Mouse (Mus musculus) urinary bladder, postnatal 14 days (tissue): ENCODE data around the gene Map4k4.
A peak's percentile ranks its signal among the peaks of the same experiment; 100 is the strongest.

Source experiments
- DNase-seq: peaks from one replicate; pipeline ENCODE4 v3.0.0; 2021; ENCODE audit warnings: low spot score

Gene Map4k4

GRCm38 (mm10) chr1:39900181-39901005, at the start of gene Map4k4:
Gene Map4k4 (plus strand): TSS chr1:39900913.
- DNase-seq: peak; percentile 83

GRCm38 (mm10) chr1:39855949-39856348, 44.8 kb upstream of the Map4k4 start:
- DNase-seq: no peak

DNA sequence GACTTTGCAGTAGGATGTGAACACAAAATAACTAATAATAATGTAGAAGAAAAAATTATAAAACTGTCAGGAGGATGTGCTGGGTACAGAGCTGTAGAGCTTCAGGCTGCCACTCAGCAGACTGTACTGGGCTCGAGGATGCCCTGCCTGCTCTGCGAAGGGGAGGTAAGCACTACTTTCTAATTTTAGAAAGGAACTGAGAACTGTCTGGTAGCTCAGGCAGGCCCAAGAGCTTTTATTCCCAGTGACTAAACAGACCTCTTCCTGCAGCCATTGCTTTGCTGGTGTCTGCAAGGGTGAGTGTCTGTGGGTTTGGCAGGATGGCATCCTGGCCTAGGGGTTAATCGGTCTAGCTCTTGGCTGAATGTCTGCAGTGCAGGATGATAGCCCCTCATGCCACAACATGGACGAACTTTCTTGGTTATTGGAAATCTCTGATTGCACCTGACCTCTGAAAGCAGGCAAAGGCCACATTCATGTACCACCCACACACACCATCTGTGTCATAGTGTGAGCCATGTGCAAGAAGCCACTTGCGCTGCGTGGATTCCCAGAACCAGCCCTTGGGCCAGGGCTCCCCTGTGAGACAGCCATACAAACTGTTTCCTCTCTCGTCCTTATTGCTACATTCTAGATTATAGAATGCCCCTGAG, 43.8 kb upstream of the Map4k4 start:
- DNase-seq: no peak

DNA sequence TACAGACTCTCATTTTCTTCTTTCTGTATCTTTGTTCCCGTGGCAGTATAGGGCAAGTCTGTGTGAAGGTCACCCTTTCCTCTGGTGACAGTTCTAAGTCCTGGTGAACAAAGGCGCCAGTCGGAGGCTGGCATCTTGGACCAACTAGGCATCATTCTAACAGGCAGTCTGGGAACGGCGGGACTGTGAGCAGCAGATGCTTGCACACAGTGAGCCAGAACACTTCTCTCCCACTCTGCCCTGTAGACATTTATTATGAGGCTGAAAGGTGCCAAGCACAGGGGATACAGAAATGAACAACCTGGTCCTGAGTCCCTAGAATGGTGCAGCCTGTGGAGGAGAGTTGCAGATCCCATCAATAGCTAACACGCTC, 43.3 kb upstream of the Map4k4 start:
- no peak for DNase-seq

DNA sequence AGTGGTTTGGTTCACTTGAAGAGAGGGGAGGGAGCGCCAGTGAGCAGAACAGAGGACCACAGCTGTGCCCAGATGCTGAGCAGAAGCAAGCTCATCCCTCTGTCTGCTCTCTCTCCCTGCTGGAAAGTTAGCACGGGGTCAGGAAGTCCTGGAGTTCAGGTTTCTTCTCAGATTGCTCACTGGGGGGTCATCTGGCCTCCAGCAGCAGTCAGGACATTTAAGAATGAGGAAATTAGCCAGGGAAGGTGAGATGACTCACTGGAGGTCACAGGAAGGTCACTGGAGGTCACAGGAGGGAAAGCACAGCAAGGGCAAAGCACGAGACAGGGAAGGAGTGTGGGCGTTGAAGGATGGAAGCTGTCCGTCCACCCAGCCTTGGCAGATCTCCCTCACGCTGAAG, 41.5 kb upstream of the Map4k4 start:
- DNase-seq: no peak

DNA sequence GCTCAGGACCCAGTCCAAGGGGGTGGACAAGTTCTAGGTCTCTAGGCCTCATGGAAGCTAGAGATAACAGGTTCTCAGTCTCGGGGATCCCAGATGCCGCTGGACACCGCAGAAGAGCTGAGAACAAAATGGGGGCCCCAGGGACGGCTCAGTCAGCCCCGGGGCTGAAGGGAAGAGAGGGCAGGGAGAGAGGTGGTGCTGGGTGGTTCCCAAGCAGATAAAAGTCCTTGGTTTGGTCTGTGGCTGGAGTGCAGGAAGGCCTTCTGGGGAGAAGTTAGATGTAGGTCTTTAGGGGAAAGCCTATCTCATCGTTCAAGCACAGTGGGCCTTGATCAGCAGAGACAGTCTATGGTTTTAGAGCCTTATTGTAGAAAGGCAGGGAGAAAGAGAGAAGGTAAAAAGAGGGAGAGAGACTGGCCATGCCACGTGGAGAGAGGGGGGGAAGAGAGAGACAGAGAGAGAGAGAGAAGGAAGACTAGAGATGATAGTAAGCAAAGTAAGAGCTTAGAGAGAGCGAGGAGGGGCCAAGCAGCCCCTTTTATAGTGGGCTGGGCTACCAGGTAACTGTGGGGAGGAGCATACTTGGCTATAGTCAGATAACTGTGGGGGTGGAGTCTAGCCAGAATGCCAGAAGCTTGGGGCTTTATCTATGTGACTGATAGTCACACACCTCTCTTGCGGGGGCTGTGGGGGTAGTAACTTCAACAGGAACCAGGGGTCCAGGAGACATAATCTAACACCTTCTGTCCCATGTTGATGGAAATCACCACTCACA, 34.2 kb upstream of the Map4k4 start:
- DNase-seq: no peak

DNA sequence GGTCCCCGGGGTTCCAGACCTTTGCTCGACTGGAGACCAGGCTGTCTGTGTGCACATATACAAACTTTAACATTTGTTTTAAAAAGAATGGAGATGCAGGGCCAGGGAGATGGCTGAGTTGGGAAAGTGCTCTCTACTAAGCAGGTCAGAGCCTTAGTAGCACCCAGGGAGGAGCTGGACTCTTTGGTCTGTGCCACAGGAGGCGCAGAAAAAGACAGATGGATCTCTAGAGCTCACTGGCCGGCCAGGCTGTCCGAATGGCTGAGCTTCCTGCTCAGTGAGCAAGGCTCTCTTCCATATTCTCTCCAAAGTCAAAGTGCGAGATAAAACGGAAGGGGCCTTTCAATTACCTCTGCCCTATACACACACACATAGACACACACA, 33.6 kb upstream of the Map4k4 start:
- DNase-seq: no peak

DNA sequence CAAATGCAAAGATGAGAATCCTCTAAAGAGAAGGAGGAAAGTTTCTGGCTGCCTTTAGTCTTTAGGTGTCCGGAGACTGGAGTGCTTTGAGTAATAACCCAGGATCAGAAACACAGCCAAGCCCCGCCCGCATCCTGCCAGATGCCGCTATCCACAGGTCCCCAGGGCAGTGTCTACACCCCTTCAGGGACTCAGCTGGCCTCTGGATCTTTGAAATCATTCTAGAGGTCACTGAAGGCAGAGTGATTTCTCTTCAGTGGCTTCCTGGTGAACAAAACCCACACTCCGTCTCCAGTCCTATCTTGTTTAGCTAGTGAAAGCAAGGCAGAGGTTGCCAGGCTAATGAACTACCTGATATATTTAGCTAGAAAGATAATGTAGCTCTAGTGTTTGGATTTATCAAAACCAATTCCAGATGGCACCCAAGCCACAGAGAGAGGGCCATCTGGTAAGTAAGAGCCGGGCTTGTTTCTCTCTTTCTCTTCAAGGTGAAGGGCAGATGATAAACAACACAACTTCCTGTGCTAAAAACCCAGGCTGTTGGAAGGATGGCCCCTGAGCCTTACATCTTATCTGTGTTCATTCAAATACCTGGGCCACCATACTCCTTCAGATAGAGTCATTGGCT, 32.6 kb upstream of the Map4k4 start:
- no peak for DNase-seq

- DNase-seq: no peak
Measured at GRCm38 (mm10) chr1:39868825-39869571, 31.7 kb upstream of the Map4k4 start.

DNA sequence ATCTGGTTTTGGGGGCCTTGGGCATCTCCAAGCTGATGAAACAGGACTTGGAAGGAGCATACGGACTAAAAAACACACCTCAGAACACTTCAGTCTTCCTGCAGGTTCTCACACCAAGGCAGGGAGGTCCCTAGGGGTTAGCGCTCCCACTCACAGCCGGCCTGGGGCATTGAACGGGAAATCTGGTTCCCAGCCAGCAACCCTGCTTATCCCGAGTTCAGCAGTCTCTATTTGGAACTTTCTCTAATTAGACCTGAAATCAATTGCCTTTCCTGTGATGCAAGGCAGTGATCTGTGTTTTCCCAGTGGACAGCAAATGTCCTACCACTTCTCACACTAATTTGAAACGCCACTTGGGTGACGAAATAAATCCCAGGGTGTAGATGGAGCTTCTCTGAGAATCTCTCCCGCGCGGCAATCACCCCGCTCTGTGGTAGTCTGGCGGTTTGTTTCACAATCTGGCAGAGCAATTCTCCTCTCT, 31.0 kb upstream of the Map4k4 start:
- no peak for DNase-seq

GRCm38 (mm10) chr1:39877981-39878380, 22.7 kb upstream of the Map4k4 start:
- no peak for DNase-seq

GRCm38 (mm10) chr1:39882505-39882904, 18.2 kb upstream of the Map4k4 start:
- no peak for DNase-seq

DNA sequence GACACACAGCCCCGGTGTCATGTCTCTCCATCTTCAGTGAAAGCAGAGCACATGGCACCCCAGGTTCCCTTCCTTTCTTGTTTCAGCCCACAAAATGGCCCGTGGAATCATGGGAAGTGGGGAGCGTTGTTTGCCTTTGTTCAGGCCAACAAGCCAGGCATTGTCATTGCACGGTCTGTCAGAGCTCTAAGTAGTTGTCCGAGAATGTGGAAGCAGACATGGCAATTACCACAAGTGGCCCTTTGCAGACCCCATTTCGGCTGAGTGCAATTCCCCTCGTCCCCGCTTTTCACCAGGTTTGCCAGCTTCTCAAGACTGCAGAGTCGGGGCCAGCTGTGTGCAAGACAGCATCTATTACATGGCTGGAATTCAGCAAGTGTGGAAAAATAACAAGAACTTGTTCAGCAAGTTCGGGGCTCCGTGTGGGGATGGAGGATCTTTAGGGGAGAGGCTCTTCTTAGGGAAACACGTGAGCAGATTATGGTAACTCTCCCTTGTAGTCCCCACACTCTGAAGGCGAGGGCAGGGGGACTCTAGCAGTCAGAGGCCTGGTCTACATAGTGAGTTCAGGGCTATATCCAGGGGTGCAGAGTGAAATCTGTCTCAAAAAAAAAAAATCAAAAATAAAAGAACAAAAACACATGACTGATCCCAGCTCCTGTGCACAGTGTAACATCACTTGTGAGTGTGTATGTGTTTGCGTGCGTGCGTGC, 15.8 kb upstream of the Map4k4 start:
- no peak for DNase-seq

- DNase-seq: no peak
Measured at GRCm38 (mm10) chr1:39887997-39888396, 12.7 kb upstream of the Map4k4 start.

DNA sequence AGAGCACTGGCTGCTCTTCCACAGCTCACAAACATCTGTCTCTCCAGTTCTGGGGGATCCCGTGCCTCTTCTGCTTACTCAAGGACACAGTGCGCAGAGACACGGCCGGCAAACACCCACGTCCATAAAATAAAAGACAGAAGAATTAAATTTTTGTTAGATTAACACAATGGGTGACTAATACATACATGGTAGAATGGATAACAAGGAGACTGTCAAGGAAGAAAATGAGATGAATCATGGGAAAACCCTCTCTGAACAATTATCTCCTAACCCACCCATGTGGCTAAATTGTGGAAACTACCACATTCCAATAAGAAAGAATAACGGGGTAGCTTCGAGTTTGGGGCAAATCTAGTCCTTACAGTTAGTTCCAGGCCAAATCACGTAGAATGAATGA, 11.3 kb upstream of the Map4k4 start:
- no peak for DNase-seq

DNA sequence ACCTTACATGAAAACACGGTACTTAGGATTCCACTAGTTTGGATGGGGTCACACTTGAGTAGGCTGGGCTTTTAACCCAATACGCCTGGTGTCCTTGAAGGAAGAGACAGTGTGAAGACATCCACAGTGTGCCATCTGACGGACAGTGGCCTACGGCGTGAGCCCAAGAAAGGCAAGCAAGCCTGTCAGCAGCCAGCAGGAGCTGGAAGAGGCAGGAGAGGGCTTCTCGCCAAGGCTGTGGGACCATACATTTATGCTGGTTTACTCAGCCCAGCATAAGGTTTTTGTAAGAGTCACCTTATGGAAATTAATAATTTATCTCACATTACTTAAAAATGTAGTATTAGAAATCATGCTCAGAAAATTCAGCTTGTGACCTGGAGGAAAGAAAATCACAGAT, 10.7 kb upstream of the Map4k4 start:
- no peak for DNase-seq

GRCm38 (mm10) chr1:39893153-39893880, 7.4 kb upstream of the Map4k4 start:
- no peak for DNase-seq

DNA sequence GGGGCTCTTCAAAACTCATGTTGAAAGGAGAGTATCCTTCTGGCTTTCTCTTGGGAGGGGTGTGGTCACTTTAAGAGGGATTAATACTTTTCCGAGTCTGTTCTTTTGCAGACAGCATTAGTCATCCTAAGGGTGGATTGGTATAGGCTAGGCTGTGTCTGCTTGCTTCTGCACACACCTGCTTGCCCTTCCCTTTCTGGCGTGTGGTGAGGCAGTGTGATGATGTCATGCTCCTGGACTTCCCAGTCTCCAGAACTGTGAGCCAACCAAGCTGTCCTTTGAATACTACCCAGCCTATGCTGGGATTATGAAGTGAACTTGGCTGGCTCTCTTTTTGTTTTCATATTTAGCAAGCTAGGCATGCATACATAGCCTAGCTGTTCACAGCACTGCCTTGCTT, 5.6 kb upstream of the Map4k4 start:
- DNase-seq: peak; percentile 43

DNA sequence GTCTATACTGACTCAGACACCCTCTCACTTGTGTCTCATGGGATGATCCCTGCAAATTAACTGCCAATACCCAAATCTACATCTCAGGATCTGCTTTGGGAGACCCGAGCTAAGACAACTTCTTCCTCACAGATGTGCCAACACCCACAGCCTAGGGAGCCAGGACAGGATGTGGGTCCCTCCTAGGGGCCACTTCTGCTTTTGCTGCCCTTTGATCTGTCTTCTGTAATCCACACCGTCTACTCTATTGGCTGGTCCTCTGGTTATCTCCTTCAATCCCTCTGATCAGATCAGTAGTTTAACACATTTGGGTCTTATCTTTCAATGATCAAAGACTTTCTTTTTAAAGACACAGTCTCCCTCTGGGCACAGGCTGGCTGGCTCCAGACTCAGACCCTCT, 5.2 kb upstream of the Map4k4 start:
- no peak for DNase-seq

DNA sequence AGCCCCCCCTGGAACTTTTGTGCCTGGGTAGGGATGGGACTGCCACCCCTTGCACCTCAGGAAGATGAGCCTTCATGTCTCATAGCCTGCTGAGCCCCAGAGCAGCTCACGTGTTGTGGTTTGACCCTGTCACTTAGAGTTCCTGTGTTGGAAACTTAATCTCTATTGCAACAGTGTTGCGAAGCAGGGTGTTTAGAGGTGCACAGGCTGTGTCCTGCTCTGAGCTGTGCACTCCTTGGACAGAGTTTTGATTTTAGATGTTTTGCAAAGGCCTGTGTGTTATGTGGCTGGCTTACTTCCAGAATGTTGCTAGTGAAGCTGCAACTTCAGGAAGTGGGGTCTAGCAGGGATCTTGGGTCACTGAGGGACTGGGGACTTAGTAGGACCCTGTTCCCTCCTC, 4.1 kb upstream of the Map4k4 start:
- no peak for DNase-seq
